Mouse (Mus musculus) gastrocnemius, adult 2 months (tissue): Measurements from ENCODE around the gene Naglu. TPM values are rescaled to one million over a fixed set of nuclear protein-coding genes. Genes with fewer than 3 reads are reported as not detected.

Experiments used
- DNase-seq: peaks from one replicate; pipeline ENCODE4 v3.0.0; 2022
- H3K27ac ChIP-seq: fragments of 200-600 bp; 2 replicates; pipeline ENCODE4 v1.8.1; 2022; ENCODE audit warnings: mild to moderate bottlenecking
- H3K4me3 ChIP-seq: fragments of 200-600 bp; 2 replicates; pipeline ENCODE4 v1.8.1; 2022; ENCODE audit warnings: mild to moderate bottlenecking, moderate library complexity
- CTCF ChIP-seq: fragments of 200-600 bp; IDR thresholded peaks from 2 replicates; pipeline ENCODE4 v1.8.1; 2022; ENCODE audit warnings: antibody characterized with exemption, mild to moderate bottlenecking, moderate library complexity
- intact Hi-C: fragments of 180-260 bp; cut with DNase I; formaldehyde crosslinking; loops from one replicate; pipeline ENCODE4 v1.15.1; 2025
- total RNA-seq, 2 experiments: library from RNA; stranded (reverse); gene quantifications; 2 replicates each; pipeline ENCODE4 v1.2.3; 2021

The Naglu gene
- total RNA-seq, 2 experiments from 2014 or later, result 3.3 to 4.1 TPM

DNA sequence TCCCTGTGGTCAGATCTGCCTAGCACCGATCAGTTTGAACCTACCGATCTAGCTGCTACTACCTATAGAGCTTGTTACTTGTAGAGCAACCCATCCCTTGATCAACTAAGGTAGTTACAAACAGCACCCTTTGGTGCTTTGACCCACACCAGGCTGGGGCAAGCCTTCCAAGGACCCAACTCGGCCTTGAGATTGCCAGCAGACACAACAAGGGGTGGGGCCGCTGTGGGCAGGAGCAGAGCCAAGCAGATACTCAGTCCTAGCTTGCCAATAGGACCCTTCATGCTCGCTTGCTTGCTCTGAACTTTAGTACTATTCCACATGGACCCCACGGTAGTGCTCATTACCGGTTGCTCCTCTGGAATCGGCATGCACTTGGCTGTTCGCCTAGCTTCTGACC is 8.3 kb downstream of the Naglu start, which contains the start of gene Hsd17b1:
TSS of gene Hsd17b1 (plus strand) at position 291 of the 400 bp plus-strand sequence.
- Histone ChIP-seq H3K4me3 (no peak within 1 kb of the TSS), H3K27ac (no peak within 1 kb of the TSS)
- intact Hi-C loops, result no loop called here
- DNase-seq, result no peak
- no peak for TF ChIP-seq CTCF

GRCm38 (mm10) chr11:101079746-101080145 is 9.9 kb downstream of the Naglu start:
- DNase-seq, result no peak
- Histone ChIP-seq H3K4me3 (no peak overlapping the region), H3K27ac (no peak overlapping the region)
- intact Hi-C loops, result loop anchor here (5.0 kb wide), 1 partner anchor 98 kb away; the partner anchor contains the start of gene Ccr10
- no peak for TF ChIP-seq CTCF

DNA sequence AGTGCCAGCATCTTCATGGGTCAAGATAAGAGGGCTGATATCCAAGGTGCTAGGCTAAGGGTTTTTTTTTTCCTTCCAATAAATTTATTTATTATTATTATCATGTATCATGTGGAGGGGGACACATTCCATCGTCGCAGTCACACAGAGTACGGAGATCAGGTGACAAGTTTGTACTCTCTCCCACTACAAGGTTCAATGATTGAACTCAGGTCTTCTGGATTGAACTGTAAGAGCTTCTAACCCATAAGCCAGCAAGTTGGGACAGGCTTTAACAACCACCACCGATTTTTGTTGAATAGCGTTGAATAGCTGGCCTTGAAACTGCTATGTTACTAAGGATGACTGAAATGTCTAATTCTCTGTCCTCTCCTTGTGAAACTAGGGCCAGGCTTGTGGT is 10.6 kb downstream of the Naglu start:
- TF ChIP-seq CTCF, result no peak
- Histone ChIP-seq H3K27ac (no peak overlapping the region), H3K4me3 (no peak overlapping the region)
- DNase-seq, result no peak
- intact Hi-C loops, result loop anchor here (5.0 kb wide), 1 partner anchor 97 kb away; the partner anchor contains the start of gene Ccr10

DNA sequence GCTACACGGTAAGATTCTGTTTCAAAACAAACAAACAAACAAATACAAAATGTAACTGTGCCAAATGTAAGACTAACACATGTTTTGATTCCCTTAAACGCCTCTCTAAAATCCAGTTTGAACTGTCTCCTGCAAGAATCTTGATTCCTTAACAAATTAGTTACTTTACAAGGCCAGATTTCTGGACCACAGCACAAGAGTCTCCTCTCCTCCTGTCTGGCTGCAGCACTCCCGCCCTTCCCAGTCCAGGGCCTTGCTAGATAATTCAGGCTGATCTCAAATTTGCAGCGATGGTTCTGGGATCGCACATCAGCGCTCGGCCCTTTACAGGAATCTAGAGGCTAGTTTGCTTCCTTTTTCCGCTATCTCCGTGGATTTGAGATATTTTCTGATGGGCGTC is 11.8 kb downstream of the Naglu start:
- Histone ChIP-seq H3K4me3 (peak overlapping the region; percentile 78), H3K27ac (peak overlapping the region; percentile 97)
- intact Hi-C loops, result loop anchor here (5.0 kb wide), 1 partner anchor 96 kb away; the partner anchor contains the start of gene Ccr10
- no peak for DNase-seq
- no peak for TF ChIP-seq CTCF

DNA sequence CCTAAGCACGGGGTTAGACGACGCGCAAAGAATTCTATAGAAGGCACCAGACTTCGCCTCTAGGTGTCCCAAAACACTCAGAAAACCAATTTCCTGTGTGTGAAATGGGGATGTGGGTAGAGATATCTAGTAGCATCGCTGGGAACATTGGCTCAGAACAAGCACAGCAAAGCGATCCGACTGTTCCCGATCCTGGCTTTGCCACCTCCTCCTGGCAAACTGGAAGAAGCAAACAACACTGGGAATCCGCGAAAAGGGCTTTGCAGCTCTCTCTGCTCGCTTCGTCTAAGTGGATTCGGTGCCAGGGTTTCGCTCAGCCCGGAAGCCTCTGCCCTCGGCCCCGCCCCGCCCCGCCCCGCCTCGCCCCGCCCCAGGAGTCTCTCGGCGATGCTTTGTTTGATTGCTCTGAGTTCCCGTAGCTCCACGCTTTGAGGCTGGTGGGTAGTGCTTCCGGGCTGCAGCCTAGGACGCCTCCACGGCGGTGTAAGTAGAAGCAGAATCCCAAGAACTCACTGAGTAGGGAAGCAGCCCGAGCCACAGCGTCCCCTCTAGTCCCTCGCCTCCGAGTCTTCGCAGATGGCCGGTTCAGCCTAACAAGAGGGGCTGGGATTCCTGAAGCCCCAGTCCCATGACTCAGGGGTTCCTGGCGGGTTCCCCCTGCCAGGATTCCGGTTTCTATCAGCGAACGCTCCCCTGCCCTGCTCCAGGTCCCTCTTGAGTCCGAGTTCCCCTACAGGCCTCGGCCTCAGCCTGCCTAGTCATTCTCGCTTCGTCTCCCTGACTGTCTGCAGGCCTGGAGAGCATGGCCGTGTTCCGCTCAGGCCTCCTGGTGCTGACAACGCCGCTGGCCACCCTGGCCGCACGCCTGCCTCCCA is 12.6 kb downstream of the Naglu start, which contains the start of gene Coasy:
TSS of gene Coasy (plus strand) at position 358 of the 875 bp plus-strand sequence.
- peak within 1 kb of the TSS; percentile 78 for H3K4me3 ChIP-seq
- H3K27ac ChIP-seq, result peak within 1 kb of the TSS; percentile 97
- intact Hi-C loops, result loop anchor here (5.0 kb wide), 1 partner anchor 95 kb away; the partner anchor contains the start of gene Ccr10
- peak; percentile 48 for TF ChIP-seq CTCF
- DNase-seq, result peak; percentile 89

GRCm38 (mm10) chr11:101083083-101083697 is 13.4 kb downstream of the Naglu start:
- DNase-seq, result no peak
- Histone ChIP-seq H3K4me3 (peak overlapping the region; percentile 78), H3K27ac (peak overlapping the region; percentile 97)
- no peak for TF ChIP-seq CTCF
- intact Hi-C loops, result loop anchor here (5.0 kb wide), 1 partner anchor 94 kb away; the partner anchor contains the start of gene Ccr10

DNA sequence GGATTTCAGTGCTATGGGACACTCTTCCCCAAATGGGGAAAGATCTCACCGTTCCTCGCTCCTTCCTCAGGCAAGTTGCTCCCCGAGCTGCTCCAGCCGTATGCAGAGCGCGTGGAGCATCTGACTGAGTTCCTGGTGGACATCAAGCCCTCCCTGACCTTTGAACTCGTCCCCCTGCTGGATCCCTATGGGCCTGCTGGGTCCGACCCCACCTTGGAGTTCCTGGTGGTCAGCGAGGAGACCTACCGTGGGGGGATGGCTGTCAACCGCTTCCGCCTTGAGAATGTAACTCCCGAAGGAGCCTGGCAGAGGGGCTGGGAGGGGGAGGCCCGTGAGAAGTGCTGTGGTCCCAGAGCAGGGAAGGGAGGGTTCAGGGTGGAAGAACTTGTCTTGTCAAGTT is 14.4 kb downstream of the Naglu start:
- TF ChIP-seq CTCF, result no peak
- DNase-seq, result no peak
- intact Hi-C loops, result loop anchor here (5.0 kb wide), 1 partner anchor 93 kb away; the partner anchor contains the start of gene Ccr10
- Histone ChIP-seq H3K27ac (0 out of 2 replicates have a peak overlapping the region, but pooled peaks have one; percentile 28), H3K4me3 (no peak overlapping the region)

DNA sequence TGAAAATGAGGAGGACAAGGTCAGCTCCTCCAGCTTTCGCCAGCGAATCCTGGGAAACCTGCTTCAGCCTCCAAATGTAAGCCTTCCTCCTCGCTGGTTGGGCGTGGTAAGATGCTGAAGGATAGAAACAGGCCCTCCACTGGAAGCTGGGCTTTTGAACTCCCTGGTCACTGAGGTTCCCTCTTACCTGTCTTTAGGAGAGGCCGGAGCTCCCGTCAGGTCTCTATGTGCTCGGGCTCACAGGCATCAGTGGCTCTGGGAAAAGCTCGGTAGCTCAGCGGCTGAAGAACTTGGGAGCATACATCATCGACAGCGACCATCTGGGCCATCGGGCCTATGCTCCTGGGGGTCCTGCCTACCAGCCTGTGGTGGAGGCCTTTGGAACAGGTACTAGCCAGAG is 15.0 kb downstream of the Naglu start:
- TF ChIP-seq CTCF, result no peak
- intact Hi-C loops, result loop anchor here (5.0 kb wide), 1 partner anchor 92 kb away; the partner anchor contains the start of gene Ccr10
- no peak overlapping the region for H3K4me3 ChIP-seq
- DNase-seq, result no peak
- no peak overlapping the region for H3K27ac ChIP-seq

- intact Hi-C loops, result no loop called here
- Histone ChIP-seq H3K27ac (peak overlapping the region; percentile 93), H3K4me3 (peak overlapping the region; percentile 84)
- no peak for TF ChIP-seq CTCF
- DNase-seq, result no peak
These were observed 16.0 kb downstream of the Naglu start for GRCm38 (mm10) chr11:101085617-101086322.

DNA sequence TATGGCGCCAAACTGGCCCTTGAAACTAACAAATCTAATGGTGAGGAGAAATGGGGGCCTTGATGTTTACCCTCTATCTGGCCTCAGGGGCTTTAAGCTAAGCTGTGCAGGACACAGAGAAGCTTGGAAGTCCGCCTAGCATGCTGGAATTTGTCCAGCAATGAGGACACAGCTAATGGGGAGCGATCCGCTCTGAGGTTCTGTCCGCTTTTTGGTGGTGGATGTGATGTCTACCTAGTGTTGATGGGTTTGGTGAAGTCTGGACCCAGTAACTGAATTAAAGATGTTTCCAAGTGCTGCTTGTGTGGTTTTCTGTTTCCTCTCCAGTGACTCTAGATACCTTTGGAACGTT is 16.5 kb downstream of the Naglu start:
- TF ChIP-seq CTCF, result no peak
- Histone ChIP-seq H3K4me3 (peak overlapping the region; percentile 84), H3K27ac (peak overlapping the region; percentile 93)
- peak; percentile 38 for DNase-seq
- intact Hi-C loops, result no loop called here

GRCm38 (mm10) chr11:101086756-101087681 is 17.2 kb downstream of the Naglu start, which contains the start of gene Mlx:
Gene Mlx, plus strand, starts transcription at chr11:101087277.
- DNase-seq, result peak; percentile 93
- no peak for TF ChIP-seq CTCF
- H3K27ac ChIP-seq, result peak within 1 kb of the TSS; percentile 93
- intact Hi-C loops, result no loop called here
- peak within 1 kb of the TSS; percentile 84 for H3K4me3 ChIP-seq

GRCm38 (mm10) chr11:101087682-101088055 is 17.9 kb downstream of the Naglu start:
- no peak for DNase-seq
- intact Hi-C loops, result no loop called here
- peak overlapping the region; percentile 93 for H3K27ac ChIP-seq

More at GRCm38 (mm10) chr11:101087682-101088055, 17.9 kb downstream of the Naglu start:
- H3K4me3 ChIP-seq, result peak overlapping the region; percentile 84
- no peak for TF ChIP-seq CTCF
